Comparison of ENCODE assay signal across 8 mouse cellular contexts in genomic region chr5:36748536-36749061, GRCm38 (mm10). TPM values are rescaled to one million over a fixed set of nuclear protein-coding genes. Genes with fewer than 3 reads are reported as not detected.
DNase-seq lines count a peak whose midpoint lies in the region; ATAC-seq and TF ChIP-seq lines count a peak whose summit lies in the region.

Gene Bloc1s4 (minus strand): TSS chr5:36748650.

- no peaks in the 10 kb centered on the region for H3K27me3 ChIP-seq in CH12.LX (replicated peaks)
- H3K27me3 ChIP-seq in forebrain, embryonic 12.5 days = 0 out of 2 replicates have a peak, but pooled peaks cover 19% of the 10 kb centered on the region
- H3K27me3 ChIP-seq in heart, postnatal 0 days (ENCODE audit: control insufficient read depth, insufficient read depth, low read length) = no peaks in the 10 kb centered on the region
- H3K27me3 ChIP-seq in liver, embryonic 16.5 days (ENCODE audit: control insufficient read depth, insufficient read depth, low read depth, low read length) = no peaks in the 10 kb centered on the region
- H3K27me3 ChIP-seq in neural tube, embryonic 13.5 days = peaks cover 13% of the 10 kb centered on the region
- no peaks in the 10 kb centered on the region for H3K27me3 ChIP-seq in testis, adult 2 months (ENCODE audit: control insufficient read depth, insufficient read depth, low read length)

- H3K79me2 ChIP-seq in CH12.LX (replicated peaks; ENCODE audit: control insufficient read depth, extremely low read depth, insufficient read depth, poor library complexity, severe bottlenecking) = peaks cover 12% of the 10 kb centered on the region

- peaks cover 0 to 20% of the 10 kb centered on the region in 2 experiments for H3K36me3 ChIP-seq in CH12.LX (replicated peaks in 1 of 2; ENCODE audit: control insufficient read depth in 1 of 2, insufficient read depth in 1 of 2, low read length in 1 of 2)
- H3K36me3 ChIP-seq in forebrain, embryonic 12.5 days (replicated peaks) = 0 out of 2 replicates have a peak, but pooled peaks cover 4% of the 10 kb centered on the region
- no peaks in the 10 kb centered on the region for H3K36me3 ChIP-seq in heart, postnatal 0 days (replicated peaks; ENCODE audit: control insufficient read depth, insufficient read depth, low read length)
- H3K36me3 ChIP-seq in liver, embryonic 16.5 days (ENCODE audit: control insufficient read depth, insufficient read depth) = no peaks in the 10 kb centered on the region
- H3K36me3 ChIP-seq in neural tube, embryonic 13.5 days = no peaks in the 10 kb centered on the region
- H3K36me3 ChIP-seq in testis, adult 2 months (ENCODE audit: control insufficient read depth, insufficient read depth, low read length) = no peaks in the 10 kb centered on the region

- DNase-seq in CH12.LX (ENCODE audit: extremely low read depth) = peak; percentile 94
- peak; percentile 85 for DNase-seq in c-Kit-positive CD71-positive TER-119-negative erythroid progenitor cells, embryonic 14.5 days (ENCODE audit: low read depth)
- peak; percentile 88 for DNase-seq in heart, postnatal 0 days (ENCODE audit: low spot score)
- DNase-seq in kidney, postnatal 4 days = peak; percentile 97

- H3K27ac ChIP-seq in CH12.LX (ENCODE audit: insufficient read depth, low read depth) = no peak within 1 kb of the TSS
- 0 out of 2 replicates have a peak within 1 kb of the TSS, but pooled peaks have one; percentile 46 for H3K27ac ChIP-seq in forebrain, embryonic 12.5 days
- H3K27ac ChIP-seq in heart, postnatal 0 days (ENCODE audit: low read depth) = peak within 1 kb of the TSS; percentile 32; the same call in 1 of the 2 replicates
- peak within 1 kb of the TSS; percentile 61 for H3K27ac ChIP-seq in liver, embryonic 16.5 days (ENCODE audit: low read length)
- peak within 1 kb of the TSS; percentile 4; the same call in 1 of the 2 replicates for H3K27ac ChIP-seq in neural tube, embryonic 13.5 days (replicated peaks)
- H3K27ac ChIP-seq in testis, adult 2 months (ENCODE audit: control insufficient read depth, insufficient read depth, low read depth, low read length) = peak within 1 kb of the TSS; percentile 90

- peak within 1 kb of the TSS; percentile 89 to 97 (median 96) for H3K4me3 ChIP-seq in CH12.LX (replicated peaks in 1 of 3; ENCODE audit: low read depth in 2 of 3, low read length in 2 of 3, poor library complexity in 1 of 3)
- H3K4me3 ChIP-seq in forebrain, embryonic 12.5 days (replicated peaks) = peak within 1 kb of the TSS; percentile 99
- H3K4me3 ChIP-seq in heart, postnatal 0 days (ENCODE audit: low read depth, low read length) = peak within 1 kb of the TSS; percentile 81
- peak within 1 kb of the TSS; percentile 94 for H3K4me3 ChIP-seq in liver, embryonic 16.5 days (ENCODE audit: low read depth, low read length)
- peak within 1 kb of the TSS; percentile 97 for H3K4me3 ChIP-seq in neural tube, embryonic 13.5 days
- peak within 1 kb of the TSS; percentile 98 for H3K4me3 ChIP-seq in testis, adult 2 months (ENCODE audit: control insufficient read depth, low read depth, low read length)

- in situ Hi-C loops in CH12.LX (cut with MboI; ENCODE audit: low pct_ligation_motif_present, low pct_unique_long_range_greater_than_20kb, low sequenced_read_pairs) = no loop called here

- no peak for TF ChIP-seq CTCF in CH12.LX (conservative IDR thresholded peaks at IDR 0.05 in 1 of 2, IDR thresholded peaks at IDR 0.05 in 1 of 2; ENCODE audit: low read depth in 2 of 2, low read length in 2 of 2)
- no peak for TF ChIP-seq CTCF in heart, postnatal 0 days (IDR thresholded peaks at IDR 0.05; ENCODE audit: low read depth)
- no peak for TF ChIP-seq CTCF in testis, adult 2 months (IDR thresholded peaks at IDR 0.05; ENCODE audit: control insufficient read depth, insufficient read depth, insufficient replicate concordance, low read depth, low read length)

- TF ChIP-seq POLR2A in CH12.LX (IDR thresholded peaks at IDR 0.05; ENCODE audit: low read depth, low read length) = peak; percentile 91
- TF ChIP-seq POLR2A in testis, adult 2 months (IDR thresholded peaks at IDR 0.05; ENCODE audit: control insufficient read depth, low read depth, low read length) = peak; percentile 82

- ATAC-seq in forebrain, embryonic 12.5 days (ENCODE audit: low FRiP score) = peak; percentile 96
- peak; percentile 92 for ATAC-seq in heart, postnatal 0 days (ENCODE audit: insufficient read depth, low read depth)
- peak; percentile 90 for ATAC-seq in liver, embryonic 16.5 days (ENCODE audit: low read depth)
- ATAC-seq in neural tube, embryonic 13.5 days (ENCODE audit: low read depth) = peak; percentile 98

- no peak for TF ChIP-seq RAD21 in CH12.LX (IDR thresholded peaks at IDR 0.05; ENCODE audit: low read depth, low read length)

- H3K4me2 ChIP-seq in CH12.LX (ENCODE audit: insufficient read depth, low read depth, poor library complexity, severe bottlenecking) = peak within 1 kb of the TSS; percentile 87
- H3K4me2 ChIP-seq in forebrain, embryonic 12.5 days = peak within 1 kb of the TSS; percentile 99
- H3K4me2 ChIP-seq in heart, postnatal 0 days (ENCODE audit: low read depth, low read length) = peak within 1 kb of the TSS; percentile 98
- peak within 1 kb of the TSS; percentile 94 for H3K4me2 ChIP-seq in liver, embryonic 16.5 days (ENCODE audit: low read depth, low read length)
- H3K4me2 ChIP-seq in neural tube, embryonic 13.5 days = peak within 1 kb of the TSS; percentile 100

- peak within 1 kb of the TSS; percentile 69 for H3K9ac ChIP-seq in CH12.LX (ENCODE audit: insufficient read depth, low read depth)
- peak within 1 kb of the TSS; percentile 92 for H3K9ac ChIP-seq in forebrain, embryonic 12.5 days
- peak within 1 kb of the TSS; percentile 88 for H3K9ac ChIP-seq in heart, postnatal 0 days (replicated peaks; ENCODE audit: low read depth, low read length)
- peak within 1 kb of the TSS; percentile 92 for H3K9ac ChIP-seq in liver, embryonic 16.5 days (ENCODE audit: low read depth, low read length)
- H3K9ac ChIP-seq in neural tube, embryonic 13.5 days = peak within 1 kb of the TSS; percentile 91

- 5% methylated on average over 30 of the region's 31 CpGs for WGBS in forebrain, embryonic 12.5 days
- 3% methylated on average over 31 of the region's 31 CpGs for WGBS in heart, postnatal 0 days
- WGBS in liver, embryonic 16.5 days (ENCODE audit: insufficient replicate concordance) = 3% methylated on average over 31 of the region's 31 CpGs
- 4% methylated on average over 31 of the region's 31 CpGs for WGBS in neural tube, embryonic 13.5 days

- dilution Hi-C loops in CH12.LX (cut with MboI; ENCODE audit: extremely low pct_ligation_motif_present, extremely low pct_unique_long_range_greater_than_20kb, low sequenced_read_pairs) = no loop called here

- no peak for TF ChIP-seq EP300 in CH12.LX (IDR thresholded peaks at IDR 0.05; ENCODE audit: low read length)
- no peak for TF ChIP-seq EP300 in heart, postnatal 0 days (IDR thresholded peaks at IDR 0.05; ENCODE audit: low read depth)

- no peaks in the 10 kb centered on the region for H3K9me3 ChIP-seq in CH12.LX (replicated peaks; ENCODE audit: low read length)
- H3K9me3 ChIP-seq in forebrain, embryonic 12.5 days = no peaks in the 10 kb centered on the region
- no peaks in the 10 kb centered on the region for H3K9me3 ChIP-seq in heart, postnatal 0 days (replicated peaks; ENCODE audit: control insufficient read depth, low read length)
- H3K9me3 ChIP-seq in liver, embryonic 16.5 days (replicated peaks; ENCODE audit: control insufficient read depth, low read length) = no peaks in the 10 kb centered on the region
- no peaks in the 10 kb centered on the region for H3K9me3 ChIP-seq in neural tube, embryonic 13.5 days

- H3K4me1 ChIP-seq in CH12.LX (ENCODE audit: control insufficient read depth in 1 of 2, insufficient read depth in 2 of 2) = peaks cover 4 to 25% of the 10 kb centered on the region in 2 experiments
- H3K4me1 ChIP-seq in forebrain, embryonic 12.5 days = peaks cover 14% of the 10 kb centered on the region
- 0 out of 2 replicates have a peak, but pooled peaks cover 3% of the 10 kb centered on the region for H3K4me1 ChIP-seq in heart, postnatal 0 days (ENCODE audit: control insufficient read depth, insufficient read depth)
- H3K4me1 ChIP-seq in liver, embryonic 16.5 days (ENCODE audit: control insufficient read depth, low read depth, low read length) = peaks cover 19% of the 10 kb centered on the region
- peaks cover 20% of the 10 kb centered on the region for H3K4me1 ChIP-seq in neural tube, embryonic 13.5 days (replicated peaks)
- H3K4me1 ChIP-seq in testis, adult 2 months (ENCODE audit: control insufficient read depth, insufficient read depth, low read length) = peaks cover 7% of the 10 kb centered on the region

TF ChIP-seq in CH12.LX, 34 proteins besides CTCF, POLR2A, EP300 and RAD21 (continues in another document):
- TF ChIP-seq ZKSCAN1 (IDR thresholded peaks at IDR 0.05; ENCODE audit: borderline replicate concordance, low read depth, low read length) (no peak), MAFK (IDR thresholded peaks at IDR 0.05; ENCODE audit: insufficient replicate concordance, low read length) (no peak), ZC3H11A (IDR thresholded peaks at IDR 0.05; ENCODE audit: low read depth, low read length) (no peak), MAX (IDR thresholded peaks at IDR 0.05; ENCODE audit: low read length) (peak; percentile 58), ELF1 (IDR thresholded peaks at IDR 0.05; ENCODE audit: low read depth, low read length) (peak; percentile 97), BHLHE40 (IDR thresholded peaks at IDR 0.05; ENCODE audit: low read depth, low read length) (no peak), IRF4 (IDR thresholded peaks at IDR 0.05; ENCODE audit: low read depth, low read length) (peak; percentile 57; the same call in 1 of the 2 replicates), ZMIZ1 (IDR thresholded peaks at IDR 0.05; ENCODE audit: low read depth, low read length) (peak; percentile 73), NRF1 (IDR thresholded peaks at IDR 0.05; ENCODE audit: low read depth, low read length) (0 out of 2 replicates have a peak, but pooled peaks have one; percentile 10), MXI1 (IDR thresholded peaks at IDR 0.05; ENCODE audit: low read depth, low read length) (peak; percentile 86; the same call in 1 of the 2 replicates), USF2 (conservative IDR thresholded peaks at IDR 0.05; ENCODE audit: low read depth, low read length) (no peak), ZNF384 (IDR thresholded peaks at IDR 0.05; ENCODE audit: low read depth, low read length) (no peak)

RNA-seq across cellular contexts. Expression of gene Bloc1s4, which starts in this region (rescaled TPM):
- total RNA-seq in CH12.LX (2012; rRNA removed) (20.9 and 23.9 TPM in 2 replicates), CH12.LX (2014; rRNA removed) (23.3 and 24.6 TPM in 2 replicates)
- polyA plus RNA-seq in CH12.LX (2012; ENCODE audit: insufficient read length, low read depth) = 21.2 and 22.9 TPM in 2 replicates
- polyA plus RNA-seq in forebrain, embryonic 12.5 days (2016; fragmentation: Nextera tagmentation; extraction: Ambion mirVana) = 25.3 TPM in 2 replicates
- 7.5 and 14.8 TPM in 2 replicates for total RNA-seq in heart, postnatal 0 days (2014; rRNA removed; ENCODE audit: low replicate concordance)
- polyA plus RNA-seq in heart, postnatal 0 days (2015; fragmentation: Nextera tagmentation; extraction: Ambion mirVana) = 18.4 and 18.5 TPM in 2 replicates
- polyA plus RNA-seq in liver, embryonic 16.5 days (2015; fragmentation: Nextera tagmentation; extraction: Ambion mirVana) = 11.3 and 12.6 TPM in 2 replicates
- polyA plus RNA-seq in neural tube, embryonic 13.5 days (2015; fragmentation: Nextera tagmentation; extraction: Ambion mirVana) = 26.8 and 29.8 TPM in 2 replicates
- polyA plus RNA-seq in testis, adult 2 months (2012; rRNA removed) = 22.6 and 22.9 TPM in 2 replicates
